Mouse (Mus musculus) brown adipose tissue, adult 24 weeks (tissue): Measurements from ENCODE around the gene Trim59. TPM values are rescaled to one million over a fixed set of nuclear protein-coding genes. Genes with fewer than 3 reads are reported as not detected.
"Not testable (repeated sequence)": the region's sequence is repeated elsewhere in the genome, so short reads cannot be mapped to it uniquely, and the experiment has no call there.

Experiments used
- H3K27ac ChIP-seq: fragments of 200-500 bp; replicated peaks from 2 replicates; pipeline ENCODE4 v1.5.1; 2012; ENCODE audit warnings: low read depth, mild to moderate bottlenecking, low read length
- H3K4me1 ChIP-seq: fragments of 200-500 bp; 2 replicates; pipeline ENCODE4 v1.6.1; 2012; ENCODE audit warnings: low read length, mixed read lengths; ENCODE audit not compliant: control insufficient read depth, insufficient read depth, insufficient read length
- H3K4me3 ChIP-seq: fragments of 200-500 bp; 2 replicates; pipeline ENCODE4 v1.5.1; 2012; ENCODE audit warnings: low read depth, mild to moderate bottlenecking, low read length, moderate library complexity; ENCODE audit not compliant: insufficient read depth
- polyA plus RNA-seq: library from polyadenylated mRNA; stranded (reverse); fragments of >200 nt; gene quantifications from 2 replicates; pipeline ENCODE4 v1.2.4, GENCODE M21; 2012; ENCODE audit not compliant: missing spikeins, insufficient read depth, insufficient read length

Trim59 gene
- polyA plus RNA-seq, 1 experiment, result not detected

DNA sequence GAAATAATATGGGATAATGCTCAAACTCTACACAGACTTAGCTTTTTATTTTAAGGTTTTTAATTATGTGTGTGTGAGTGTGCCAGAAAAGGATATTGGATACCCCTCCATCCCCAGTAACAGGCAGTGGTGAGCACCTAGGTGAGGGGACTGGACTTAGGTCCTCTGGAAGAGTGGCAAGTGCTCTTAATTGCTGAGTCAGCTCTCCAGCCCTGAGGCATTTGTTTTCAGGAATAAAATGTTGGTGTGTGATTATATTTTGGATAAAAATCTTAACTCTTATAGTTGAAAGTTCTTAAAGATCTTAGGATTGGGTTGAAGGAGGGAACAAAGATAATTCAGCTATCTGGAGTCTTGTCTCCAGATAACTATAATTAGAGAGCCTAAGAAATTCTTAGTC is 23.8 kb downstream of the Trim59 start:
- Histone ChIP-seq H3K27ac (no peak overlapping the region), H3K4me1 (no peaks in the 10 kb centered on the region), H3K4me3 (no peak overlapping the region)

- no peaks in the 10 kb centered on the region for H3K4me1 ChIP-seq
- H3K27ac ChIP-seq, result no peak overlapping the region
- H3K4me3 ChIP-seq, result no peak overlapping the region
Observed at GRCm38 (mm10) chr3:69020285-69020684, 24.3 kb downstream of the Trim59 start.

DNA sequence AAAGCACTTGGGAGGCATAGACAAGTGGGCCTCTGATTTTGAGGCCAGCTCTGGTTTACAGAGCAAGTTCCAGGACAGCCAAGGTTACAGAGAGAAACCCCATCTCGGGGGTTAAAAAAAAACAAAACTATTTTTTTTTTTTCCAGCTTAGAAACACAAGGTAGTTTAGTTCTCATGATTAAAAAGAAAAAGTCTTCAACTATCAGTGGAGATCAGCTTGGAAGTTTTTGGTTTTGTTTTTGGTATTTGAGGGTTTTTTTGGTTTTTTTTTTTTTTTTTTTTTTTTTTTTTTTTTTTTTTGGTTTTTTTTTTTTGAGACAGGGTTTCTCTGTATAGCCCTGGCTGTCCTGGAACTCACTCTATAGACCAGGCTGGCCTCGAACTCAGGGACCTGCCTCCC is 25.9 kb downstream of the Trim59 start:
- H3K4me3 ChIP-seq, H3K4me1 ChIP-seq, H3K27ac ChIP-seq: not testable (repeated sequence)

- no peaks in the 10 kb centered on the region for H3K4me1 ChIP-seq
Observed at GRCm38 (mm10) chr3:69017181-69017580, 27.4 kb downstream of the Trim59 start.

GRCm38 (mm10) chr3:69008873-69009272 is 35.7 kb downstream of the Trim59 start:
- Histone ChIP-seq H3K27ac (no peak overlapping the region), H3K4me3 (no peak overlapping the region), H3K4me1 (no peaks in the 10 kb centered on the region)

More at GRCm38 (mm10) chr3:69017181-69017580, 27.4 kb downstream of the Trim59 start:
- Histone ChIP-seq H3K27ac (no peak overlapping the region), H3K4me3 (no peak overlapping the region)

- H3K4me1 ChIP-seq, result no peaks in the 10 kb centered on the region
- H3K4me3 ChIP-seq, result peak overlapping the region; percentile 91
- H3K27ac ChIP-seq, result peak overlapping the region; percentile 45; the same call in 1 of the 2 replicates
Observed at GRCm38 (mm10) chr3:69006246-69006760, 38.3 kb downstream of the Trim59 start.

DNA sequence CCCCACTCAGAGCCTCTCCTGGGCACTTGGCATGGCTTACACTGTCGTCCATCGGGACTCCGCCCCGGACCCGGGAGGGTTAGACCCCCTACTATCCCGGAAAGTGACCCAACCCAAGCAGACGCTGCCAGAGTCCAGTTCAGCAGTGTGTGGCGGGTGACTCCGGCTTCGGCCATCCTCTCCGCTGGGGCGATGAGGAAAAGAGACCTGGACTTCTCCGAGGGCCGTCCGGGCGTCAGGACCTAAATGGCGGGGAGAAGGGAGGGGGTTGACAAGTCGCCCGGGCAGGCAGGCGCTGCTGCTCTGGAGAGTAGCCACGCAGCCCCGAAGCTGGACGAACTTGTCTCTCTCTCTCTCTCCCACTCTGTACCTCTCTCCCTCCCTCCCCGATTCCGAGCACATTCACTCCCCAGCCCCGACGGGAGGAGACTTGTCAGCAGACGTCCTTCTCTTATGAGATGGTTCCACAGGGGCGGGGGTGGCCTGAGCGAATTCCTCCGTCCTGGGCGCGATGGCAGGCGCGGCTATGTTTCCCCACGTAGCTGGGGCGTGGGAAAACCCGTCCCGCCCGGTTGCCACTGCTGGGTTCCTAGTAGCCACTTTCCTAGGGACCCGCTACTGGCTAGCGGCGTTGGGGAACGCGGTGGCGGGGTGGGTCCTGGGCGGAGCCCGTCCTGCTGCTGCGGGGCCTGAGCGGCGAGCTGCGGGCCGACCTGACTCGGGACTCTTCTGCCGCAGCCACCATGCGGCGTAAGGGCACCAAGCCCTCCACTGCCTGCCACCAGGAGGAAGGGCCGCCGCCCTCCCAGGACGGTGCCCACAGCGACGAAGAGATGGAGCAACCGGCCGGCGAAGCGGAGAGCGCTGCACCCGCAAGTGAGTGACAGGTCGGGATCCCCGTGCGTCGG is 39.0 kb downstream of the Trim59 start:
- H3K27ac ChIP-seq, result peak overlapping the region; percentile 45
- peak overlapping the region; percentile 91 for H3K4me3 ChIP-seq
- H3K4me1 ChIP-seq, result no peaks in the 10 kb centered on the region

GRCm38 (mm10) chr3:69004437-69005337 is 39.9 kb downstream of the Trim59 start, which contains the start of the genes Ift80 and Smc4:
TSS of gene Ift80 (minus strand) at chr3:69004570.
TSS of gene Smc4 (plus strand) at chr3:69004738.
- no peaks in the 10 kb centered on the region for H3K4me1 ChIP-seq

DNA sequence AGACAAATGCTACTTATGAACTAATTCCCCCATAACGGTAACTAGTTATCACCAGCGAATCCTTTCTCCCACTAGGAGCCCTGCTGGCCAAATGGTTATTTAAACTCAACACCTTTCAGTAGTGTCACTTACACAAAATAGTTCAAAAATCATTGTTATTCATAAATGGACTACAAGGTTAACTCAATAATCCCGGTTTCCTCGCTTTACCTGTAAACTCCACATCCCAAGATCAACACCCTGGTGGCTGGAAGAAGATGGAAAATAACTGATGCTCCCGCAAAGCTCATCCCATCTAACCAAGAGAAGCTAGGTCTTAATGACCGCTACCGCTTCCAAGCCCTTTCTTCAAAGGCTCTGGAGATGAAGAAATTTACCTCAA is 40.5 kb downstream of the Trim59 start:
- Histone ChIP-seq H3K4me3 (peak overlapping the region; percentile 70), H3K27ac (no peak overlapping the region; the same call in 1 of the 2 replicates), H3K4me1 (no peaks in the 10 kb centered on the region)

More at GRCm38 (mm10) chr3:69004437-69005337, 39.9 kb downstream of the Trim59 start, which contains the start of the genes Ift80 and Smc4:
- H3K4me3 ChIP-seq, result peak within 1 kb of the TSS; percentile 91
- peak within 1 kb of the TSS; percentile 97 for H3K27ac ChIP-seq

GRCm38 (mm10) chr3:69002781-69003180 is 41.8 kb downstream of the Trim59 start:
- no peak overlapping the region for H3K4me3 ChIP-seq
- no peak overlapping the region for H3K27ac ChIP-seq
- no peaks in the 10 kb centered on the region for H3K4me1 ChIP-seq

GRCm38 (mm10) chr3:68986550-68986949 is 58.0 kb downstream of the Trim59 start:
- Histone ChIP-seq H3K27ac (no peak overlapping the region), H3K4me1 (no peaks in the 10 kb centered on the region), H3K4me3 (no peak overlapping the region)

Other genes starting within 250 kb of the Trim59 start
- not detected in 2 replicates for gene 1110032F04Rik, start 175.2 kb downstream of the Trim59 start, polyA plus RNA-seq
- gene Ift80, start 40.2 kb downstream of the Trim59 start, polyA plus RNA-seq, result 2.7 and 3.3 TPM in 2 replicates
- 6.3 and 7.3 TPM in 2 replicates for gene Smc4, start 40.0 kb downstream of the Trim59 start, polyA plus RNA-seq
- 47.1 and 57.8 TPM in 2 replicates for gene Kpna4, start 82.4 kb upstream of the Trim59 start, polyA plus RNA-seq
- gene Arl14, start 177.7 kb upstream of the Trim59 start, polyA plus RNA-seq, result not detected in 2 replicates